Mouse (Mus musculus): Measurements from ENCODE around the gene 9330182L06Rik. TPM values are rescaled to one million over a fixed set of nuclear protein-coding genes. Genes with fewer than 3 reads are reported as not detected.

Gene 9330182L06Rik
- total RNA-seq (2014; fragmentation: Nextera tagmentation) (1.2 TPM in 1 of 2 replicates, not detected in the other), total RNA-seq (2017) (1.5 and 3.1 TPM in 2 replicates)

- ATAC-seq (replicated peaks; ENCODE audit: poor library complexity, severe bottlenecking) = peak; percentile 83
Observed at GRCm38 (mm10) chr5:9265586-9266279, at the start of gene 9330182L06Rik. Gene 9330182L06Rik (plus strand): TSS chr5:9266118.

- ATAC-seq (replicated peaks; ENCODE audit: poor library complexity, severe bottlenecking) = no peak
Observed at GRCm38 (mm10) chr5:9227456-9228008, 38.4 kb upstream of the 9330182L06Rik start.

- ATAC-seq (replicated peaks; ENCODE audit: poor library complexity, severe bottlenecking) = no peak
Observed at GRCm38 (mm10) chr5:9264361-9264760, 1.6 kb upstream of the 9330182L06Rik start.

DNA sequence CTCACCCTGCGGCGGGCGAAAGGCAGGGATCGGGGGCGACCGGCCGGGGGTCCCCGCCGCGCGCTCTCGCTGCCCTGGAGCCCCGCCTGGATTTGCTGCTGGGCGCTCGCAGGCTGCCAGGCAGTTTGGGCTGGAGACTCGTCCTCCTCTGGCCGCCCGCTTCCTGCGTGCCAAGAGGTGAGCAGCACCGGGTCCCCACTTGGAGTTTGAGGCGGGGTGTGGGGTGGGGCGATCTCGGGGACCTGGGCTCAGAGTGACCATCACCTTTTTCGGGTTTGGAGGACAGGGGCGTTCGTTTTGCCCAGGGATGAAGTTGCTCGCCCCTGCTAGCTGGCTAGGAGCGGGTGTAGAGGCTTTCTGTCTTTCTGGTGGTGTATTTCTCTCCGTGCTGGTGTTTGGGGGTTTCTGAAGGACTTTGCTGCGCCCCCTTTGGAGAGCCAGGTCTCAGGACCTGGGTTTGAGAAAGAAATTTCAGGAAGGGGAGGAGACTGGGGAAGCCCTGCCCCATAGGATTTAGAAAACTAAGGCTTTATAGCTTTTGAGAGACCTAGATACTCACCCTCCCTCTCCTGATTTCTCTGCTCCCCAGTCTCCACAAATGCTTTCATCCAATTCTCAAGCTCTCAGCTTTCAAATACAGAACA lies 484 bp downstream of the 9330182L06Rik start:
- peak; percentile 55 for ATAC-seq (replicated peaks; ENCODE audit: poor library complexity, severe bottlenecking)

DNA sequence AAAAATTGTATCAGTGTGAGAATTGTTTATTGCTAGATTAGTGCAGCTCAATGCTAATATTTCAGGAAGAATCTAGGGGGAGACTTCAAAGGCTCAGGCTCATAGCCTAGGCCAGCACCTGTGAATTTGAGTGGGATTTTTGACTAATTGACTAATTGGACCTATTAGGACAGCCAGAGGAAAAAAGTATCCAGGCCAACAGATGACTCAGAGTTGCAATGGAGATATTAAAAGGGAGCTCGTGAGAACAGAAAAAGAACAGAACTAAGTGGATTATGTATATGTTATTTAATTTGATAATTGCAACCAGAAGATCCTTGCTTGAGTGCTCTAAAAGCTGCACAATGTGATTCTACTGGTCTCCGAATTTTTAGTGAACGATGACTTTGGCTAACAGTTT lies 3.7 kb downstream of the 9330182L06Rik start:
- ATAC-seq (replicated peaks; ENCODE audit: poor library complexity, severe bottlenecking) = no peak

- no peak for ATAC-seq (replicated peaks; ENCODE audit: poor library complexity, severe bottlenecking)
Observed at GRCm38 (mm10) chr5:9272976-9273375, 7.1 kb downstream of the 9330182L06Rik start.

GRCm38 (mm10) chr5:9295777-9296549 lies 30.0 kb downstream of the 9330182L06Rik start:
- ATAC-seq (replicated peaks; ENCODE audit: poor library complexity, severe bottlenecking) = no peak

- ATAC-seq (replicated peaks; ENCODE audit: poor library complexity, severe bottlenecking) = no peak; the same call in 1 of the 2 replicates
Observed at GRCm38 (mm10) chr5:9296550-9296928, 30.6 kb downstream of the 9330182L06Rik start.

- ATAC-seq (replicated peaks; ENCODE audit: poor library complexity, severe bottlenecking) = no peak
Observed at GRCm38 (mm10) chr5:9326863-9327262, 60.9 kb downstream of the 9330182L06Rik start.

- ATAC-seq (replicated peaks; ENCODE audit: poor library complexity, severe bottlenecking) = no peak
Observed at GRCm38 (mm10) chr5:9327528-9327927, 61.6 kb downstream of the 9330182L06Rik start.

DNA sequence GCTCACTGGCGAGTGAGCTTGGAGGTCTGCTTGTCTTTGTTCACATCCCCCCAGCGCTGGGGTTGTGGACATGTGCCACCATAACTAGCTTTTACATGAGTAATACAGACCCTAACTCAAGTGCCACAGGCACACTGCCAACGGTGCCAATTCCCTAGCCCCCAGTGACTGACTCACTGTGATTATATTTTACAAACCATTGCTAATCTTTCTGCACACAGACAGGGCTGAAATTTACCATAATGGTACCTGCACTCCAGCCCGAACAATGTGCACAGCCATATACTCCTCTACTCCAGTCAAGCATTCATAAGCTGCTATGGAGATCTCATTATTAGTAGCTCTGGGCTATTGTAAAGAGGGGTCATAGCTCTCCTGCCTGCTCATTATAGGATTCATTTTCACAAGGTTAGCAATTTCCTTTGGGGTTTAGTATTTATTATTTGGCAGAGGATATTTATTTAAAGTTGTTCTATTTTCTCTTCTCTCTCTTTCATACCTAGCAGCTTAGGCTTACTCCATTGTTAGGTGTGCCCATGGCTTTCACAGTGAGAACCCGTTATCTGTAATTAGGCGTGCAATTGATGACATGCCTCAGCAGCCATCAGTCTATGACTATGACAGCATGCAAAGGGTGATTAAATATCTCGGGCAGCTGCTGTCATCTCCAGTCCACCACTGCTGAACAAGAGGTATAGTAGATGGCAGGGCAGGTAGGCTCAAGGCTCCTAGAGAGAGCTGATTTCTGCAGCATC lies 73.0 kb downstream of the 9330182L06Rik start:
- ATAC-seq (replicated peaks; ENCODE audit: poor library complexity, severe bottlenecking) = no peak

DNA sequence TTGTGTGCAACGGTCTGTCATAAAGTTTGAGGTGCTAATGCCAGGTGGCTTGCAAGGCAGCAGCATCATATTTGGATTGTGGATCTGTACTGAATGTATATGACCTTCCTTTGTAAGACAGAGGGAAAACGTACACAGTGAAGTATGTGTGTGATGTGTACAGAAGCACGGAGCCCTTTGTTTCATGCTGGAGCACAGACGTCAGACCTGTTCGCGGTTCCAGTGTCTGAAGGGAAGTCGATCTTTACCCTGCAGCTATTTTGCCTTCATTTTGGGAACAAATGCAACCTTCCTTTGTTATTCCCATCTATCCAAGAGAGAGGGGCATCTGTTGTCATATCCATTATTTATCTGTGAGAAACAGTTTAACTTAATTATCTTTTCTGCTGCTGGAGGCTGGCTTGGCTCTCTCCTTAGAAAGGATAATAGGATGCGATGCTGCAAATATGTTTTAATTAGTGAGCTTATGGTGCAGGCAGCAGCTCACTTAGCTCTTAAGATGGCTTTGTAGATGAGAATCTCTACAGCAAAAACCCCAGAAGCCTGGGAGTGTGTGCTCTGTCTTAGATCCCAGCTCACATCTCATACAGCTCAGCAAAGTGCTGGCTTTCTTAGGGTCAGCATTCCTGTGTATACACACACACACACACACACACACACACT lies 73.7 kb downstream of the 9330182L06Rik start:
- no peak for ATAC-seq (replicated peaks; ENCODE audit: poor library complexity, severe bottlenecking)

- no peak for ATAC-seq (replicated peaks; ENCODE audit: poor library complexity, severe bottlenecking)
Observed at GRCm38 (mm10) chr5:9344581-9344980, 78.7 kb downstream of the 9330182L06Rik start.

DNA sequence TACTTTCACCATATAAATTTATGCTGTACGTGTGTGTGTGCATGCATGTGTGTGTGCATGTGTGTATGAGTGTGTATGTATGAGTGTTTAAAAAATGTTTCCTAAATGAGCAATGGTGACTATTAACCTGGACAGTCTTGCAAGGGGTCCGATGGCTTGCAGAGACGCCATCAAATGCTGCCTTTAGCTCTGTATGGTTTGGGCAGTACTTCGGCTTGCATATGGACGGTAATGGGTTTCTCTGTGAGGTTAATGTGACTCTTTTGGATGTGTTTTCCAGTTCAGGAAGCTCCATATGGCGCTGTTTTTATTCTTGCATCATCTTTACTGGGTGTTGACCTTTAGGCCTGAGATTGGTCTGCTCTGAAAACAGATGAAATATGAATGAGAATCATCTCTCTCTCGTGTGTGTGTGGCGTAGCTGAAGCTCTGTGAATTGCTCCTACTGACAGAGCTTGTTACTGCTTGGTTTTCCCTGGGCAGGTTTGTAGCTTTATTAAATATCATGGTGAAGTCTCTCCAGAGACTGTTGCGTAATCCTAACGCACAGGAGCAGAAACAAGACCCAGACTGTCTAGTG lies 79.2 kb downstream of the 9330182L06Rik start:
- peak; percentile 58 for ATAC-seq (replicated peaks; ENCODE audit: poor library complexity, severe bottlenecking)

GRCm38 (mm10) chr5:9345625-9346024 lies 79.7 kb downstream of the 9330182L06Rik start:
- peak; percentile 40 for ATAC-seq (replicated peaks; ENCODE audit: poor library complexity, severe bottlenecking)

GRCm38 (mm10) chr5:9346510-9346909 lies 80.6 kb downstream of the 9330182L06Rik start:
- ATAC-seq (replicated peaks; ENCODE audit: poor library complexity, severe bottlenecking) = peak; percentile 82

DNA sequence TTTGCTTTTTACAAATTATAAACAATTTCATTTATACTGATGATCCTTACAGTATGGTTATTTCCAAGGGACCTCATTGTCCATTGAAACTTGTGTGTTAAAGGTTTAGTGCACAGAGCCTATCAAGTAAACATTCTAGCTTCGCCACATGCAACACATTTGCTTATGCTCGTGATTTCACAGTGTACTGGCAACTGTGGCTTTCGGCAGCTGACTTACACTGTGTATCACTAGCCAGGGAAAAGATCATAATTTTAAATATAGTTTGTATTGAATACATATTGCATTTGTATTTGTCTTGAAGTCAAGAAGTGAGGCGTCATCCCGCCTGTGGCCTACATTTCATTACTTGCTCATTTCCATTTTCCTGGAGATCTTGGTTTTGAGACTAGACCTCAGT lies 86.2 kb downstream of the 9330182L06Rik start:
- ATAC-seq (replicated peaks; ENCODE audit: poor library complexity, severe bottlenecking) = no peak

DNA sequence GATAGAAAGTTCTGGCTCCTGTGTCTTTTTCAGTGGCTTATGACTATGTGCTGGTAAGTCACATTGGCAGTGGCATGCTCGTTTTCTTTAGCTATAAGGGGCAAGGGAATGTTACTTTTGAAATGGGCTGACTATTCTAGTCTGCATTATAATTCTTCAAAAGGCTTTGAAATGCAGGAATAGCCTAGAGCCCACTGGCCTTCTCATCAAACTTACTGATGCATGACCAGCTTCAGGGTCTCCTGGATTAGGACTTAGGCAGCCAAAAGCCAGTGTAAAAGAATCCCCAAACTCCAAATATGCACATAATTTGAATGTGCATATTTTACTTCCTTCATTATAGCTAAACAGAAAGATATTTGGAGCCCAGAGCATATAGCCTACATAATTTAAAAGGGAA lies 86.7 kb downstream of the 9330182L06Rik start:
- ATAC-seq (replicated peaks; ENCODE audit: poor library complexity, severe bottlenecking) = no peak

- peak; percentile 56 for ATAC-seq (replicated peaks; ENCODE audit: poor library complexity, severe bottlenecking)
Observed at GRCm38 (mm10) chr5:9354257-9354656, 88.3 kb downstream of the 9330182L06Rik start.
